Mouse (Mus musculus) A20 (cell line): Measurements from ENCODE around the gene Fign.

Experiments
- DNase-seq: peaks from one replicate; pipeline ENCODE4 v3.0.0-alpha.2; 2011; ENCODE audit warnings: low read depth, low spot score

The Fign gene

GRCm38 (mm10) chr2:64059477-64059876 is 38.4 kb downstream of the Fign start:
- no peak for DNase-seq

- DNase-seq, result no peak
Observed at GRCm38 (mm10) chr2:64048142-64048541, 49.7 kb downstream of the Fign start.

DNA sequence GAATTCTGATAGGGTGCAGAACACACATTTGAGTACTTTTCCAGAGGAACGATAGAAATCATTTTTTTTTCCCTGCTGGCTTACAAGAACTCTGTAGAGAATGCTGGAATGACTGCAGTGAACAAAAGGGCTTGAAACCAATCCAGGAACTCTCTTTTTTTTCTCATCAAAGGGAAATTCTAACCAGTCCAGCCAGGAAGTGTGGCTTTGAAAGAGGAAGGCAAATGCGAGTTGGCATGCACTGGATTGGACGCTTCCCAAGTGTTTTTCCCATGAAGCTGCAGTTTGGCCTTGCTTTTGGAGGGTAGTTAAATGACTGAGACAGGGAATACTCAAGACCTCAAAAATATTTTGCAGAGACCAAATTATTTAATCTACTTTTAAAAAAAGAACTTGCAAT is 54.7 kb downstream of the Fign start:
- no peak for DNase-seq

DNA sequence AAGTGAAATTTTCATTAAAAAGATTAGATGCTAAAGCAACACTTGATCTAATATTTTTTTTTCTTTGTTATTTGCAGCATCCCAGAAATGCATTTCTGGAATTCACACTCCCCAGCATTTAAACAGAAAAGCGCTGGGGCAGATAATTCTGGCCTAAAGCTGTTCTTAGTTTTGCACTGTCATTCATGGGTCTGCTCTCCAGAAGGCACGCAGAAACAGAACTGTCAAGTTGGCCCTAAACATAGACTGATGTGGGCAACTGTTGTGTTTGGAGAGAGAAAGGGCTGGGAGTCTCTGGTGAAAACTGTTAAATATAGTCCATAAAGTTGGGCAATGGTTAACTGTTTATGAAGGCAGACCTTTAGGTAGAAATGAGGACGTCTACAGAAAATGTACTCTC is 62.4 kb downstream of the Fign start:
- no peak for DNase-seq

GRCm38 (mm10) chr2:64033871-64034270 is 64.0 kb downstream of the Fign start:
- no peak for DNase-seq

GRCm38 (mm10) chr2:64025961-64026360 is 71.9 kb downstream of the Fign start:
- DNase-seq, result no peak

DNA sequence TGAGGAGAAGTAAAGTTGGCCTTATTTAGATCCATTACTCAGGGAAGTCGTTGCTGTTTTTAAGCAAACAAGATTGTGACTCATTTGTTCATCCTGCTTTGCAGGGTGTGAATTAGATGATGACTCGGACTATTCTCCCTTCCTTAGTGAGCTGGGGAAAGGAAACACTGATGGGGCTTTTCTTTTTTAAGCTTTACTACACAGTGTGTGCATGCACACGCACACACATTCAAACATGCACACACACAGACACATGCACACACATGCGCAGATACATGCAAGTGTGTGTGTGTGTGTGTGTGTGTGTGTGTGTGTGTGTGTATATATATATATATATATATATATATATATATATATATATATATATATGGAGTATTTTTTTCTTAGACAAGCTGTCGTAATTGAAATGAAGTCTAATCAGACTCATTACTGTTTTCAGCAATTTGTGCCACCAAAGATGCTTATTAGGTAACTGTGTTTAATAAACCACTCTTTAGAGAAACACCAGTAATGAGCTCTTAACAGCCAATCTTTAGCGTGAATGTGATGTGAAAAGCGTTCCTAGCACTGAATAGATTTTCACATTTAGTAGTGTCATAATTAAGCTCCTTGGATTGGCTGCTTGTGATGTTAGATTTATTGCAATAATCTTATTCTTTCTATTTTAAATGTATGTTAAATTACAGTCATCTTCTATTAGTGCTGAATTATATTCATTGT is 103.4 kb downstream of the Fign start:
- DNase-seq, result no peak

DNA sequence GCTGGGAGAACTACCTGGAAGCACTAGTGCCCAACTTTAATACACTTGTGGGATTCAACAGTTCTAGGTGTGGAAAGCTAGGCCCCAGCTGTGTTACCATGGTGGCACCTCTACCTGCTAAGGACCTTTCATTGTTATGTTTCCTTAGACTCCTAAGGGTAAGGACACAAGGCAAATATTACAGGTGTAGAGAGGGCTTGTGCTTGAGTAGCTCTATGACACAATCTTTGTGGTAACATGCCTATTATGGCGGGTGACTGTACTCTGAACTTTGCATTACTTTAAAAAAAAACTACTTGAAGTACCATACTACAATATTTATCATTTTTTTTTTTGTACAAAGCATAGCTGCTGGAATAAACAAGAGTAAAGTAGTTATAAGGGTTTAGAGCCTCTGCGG is 112.4 kb downstream of the Fign start:
- DNase-seq, result no peak

GRCm38 (mm10) chr2:63982351-63982751 is 115.5 kb downstream of the Fign start:
- DNase-seq, result no peak

- no peak for DNase-seq
Observed at GRCm38 (mm10) chr2:63981449-63981848, 116.4 kb downstream of the Fign start.

DNA sequence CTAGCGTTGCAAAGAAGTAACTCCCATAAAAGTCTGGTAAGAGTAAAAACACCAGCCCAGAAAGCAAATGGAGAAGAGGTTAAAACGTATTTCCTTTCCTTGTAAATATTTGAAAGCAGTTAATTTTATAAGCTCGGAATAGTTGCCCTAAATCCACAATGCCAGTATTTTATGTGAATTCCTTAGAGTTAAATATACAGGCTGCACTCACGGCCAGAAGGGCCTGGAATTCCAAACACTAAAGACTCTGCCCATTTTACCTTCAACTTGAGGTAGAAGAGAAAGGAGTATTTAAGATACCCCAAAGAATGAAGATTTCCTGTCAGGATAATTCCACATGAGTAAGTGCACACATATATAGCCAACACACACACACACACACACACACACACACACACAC is 128.2 kb downstream of the Fign start:
- DNase-seq, result no peak

DNA sequence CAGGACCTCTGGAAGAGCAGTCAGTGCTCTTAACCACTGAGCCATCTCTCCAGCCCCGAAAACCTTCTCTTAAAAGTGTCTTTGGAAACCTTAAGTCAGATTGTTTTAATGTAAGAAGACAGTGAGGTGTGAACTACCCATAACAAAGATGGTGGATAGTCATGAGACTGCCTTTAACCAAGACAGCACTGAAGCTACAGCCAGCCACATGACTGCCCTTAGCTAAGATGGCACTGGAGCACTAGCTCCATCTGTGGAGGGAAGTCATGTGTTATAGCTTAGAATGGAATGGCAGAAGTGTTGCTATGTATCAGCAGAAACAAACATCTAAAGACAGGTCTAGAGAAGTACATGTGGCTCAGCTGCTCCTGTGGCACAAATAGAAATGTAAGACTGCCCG is 166.8 kb downstream of the Fign start:
- DNase-seq, result no peak

- no peak for DNase-seq
Observed at GRCm38 (mm10) chr2:63926481-63927097, 171.2 kb downstream of the Fign start.

DNA sequence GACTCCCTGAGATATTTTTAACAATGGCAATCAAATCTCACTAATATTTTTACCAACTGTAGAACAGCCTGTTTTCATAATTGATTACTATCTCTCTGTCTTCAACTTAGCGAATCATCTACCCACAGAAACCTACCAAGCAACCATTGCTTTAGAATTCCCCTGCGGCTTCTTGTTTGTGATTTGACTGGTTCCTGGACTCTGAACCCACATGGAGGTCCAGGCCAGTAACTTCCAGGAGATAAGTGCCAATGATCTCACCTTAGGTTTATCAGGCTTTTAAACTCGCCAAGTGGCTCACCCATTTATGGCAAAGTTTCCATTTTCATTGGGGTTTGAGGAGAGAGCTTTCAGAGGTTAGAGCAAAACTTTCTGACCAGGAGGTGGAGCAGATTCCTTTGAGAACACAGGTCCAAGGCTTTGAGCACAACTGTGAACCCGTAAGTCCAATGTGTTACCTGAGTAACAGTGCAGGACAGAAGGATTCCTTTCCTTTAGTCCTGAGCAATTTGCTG is 172.1 kb downstream of the Fign start:
- no peak for DNase-seq
